23 mouse cellular contexts compared by ENCODE assay signal in genomic region chr6:127742290-127742689, GRCm38 (mm10). TPM values are rescaled to one million over a fixed set of nuclear protein-coding genes. Genes with fewer than 3 reads are reported as not detected.
"Had no signal": no experiment of that assay in that cellular context is flagged by ENCODE, and none has a peak within 500 bp of the region (broad histone marks: within the 10 kb centered on the region; RNA-seq: fewer than 3 reads in every experiment).

No protein-coding gene starts in this region.

- H3K27me3 ChIP-seq: intestine, embryonic 15.5 days; kidney, embryonic 15.5 days; limb, embryonic 15.5 days; neural tube, embryonic 12.5 days; neural tube, embryonic 15.5 days had no signal

- ATAC-seq: intestine, embryonic 15.5 days; liver, postnatal 0 days; lung, postnatal 0 days had no signal

- H3K36me3 ChIP-seq: intestine, embryonic 15.5 days; kidney, embryonic 15.5 days; limb, embryonic 12.5 days; limb, embryonic 15.5 days; neural tube, embryonic 12.5 days; neural tube, embryonic 15.5 days had no signal

- H3K9me3 ChIP-seq: intestine, embryonic 15.5 days; kidney, embryonic 15.5 days; limb, embryonic 12.5 days; limb, embryonic 15.5 days; neural tube, embryonic 12.5 days; neural tube, embryonic 15.5 days had no signal

- H3K27ac ChIP-seq: intestine, embryonic 15.5 days; kidney, embryonic 15.5 days; limb, embryonic 12.5 days; limb, embryonic 15.5 days; liver, embryonic 14.5 days; macrophage; neural tube, embryonic 12.5 days; neural tube, embryonic 15.5 days had no signal

- DNase-seq: kidney, adult 11 months; kidney, adult 8-10 months; kidney, postnatal 10 days; kidney, postnatal 36 days; layer of hippocampus, adult 9-11 months; left cerebral cortex, postnatal 4 days; liver, postnatal 0 days; lung, embryonic 14.5 days; thymus, adult 2 months; thymus, postnatal 14 days; thymus, postnatal 4 days had no signal

- H3K4me3 ChIP-seq: intestine, embryonic 15.5 days; kidney, embryonic 15.5 days; limb, embryonic 12.5 days; limb, embryonic 15.5 days; neural tube, embryonic 12.5 days; neural tube, embryonic 15.5 days had no signal

- H3K4me1 ChIP-seq: intestine, embryonic 15.5 days; kidney, embryonic 15.5 days; limb, embryonic 12.5 days; limb, embryonic 15.5 days had no signal

- H3K4me2 ChIP-seq: intestine, embryonic 15.5 days; kidney, embryonic 15.5 days; limb, embryonic 12.5 days; limb, embryonic 15.5 days; liver, embryonic 11.5 days; lung, embryonic 14.5 days; neural tube, embryonic 12.5 days; neural tube, embryonic 15.5 days had no signal

- H3K9ac ChIP-seq: intestine, embryonic 15.5 days; kidney, embryonic 15.5 days; limb, embryonic 12.5 days; limb, embryonic 15.5 days; liver, embryonic 14.5 days; liver, postnatal 0 days; lung, embryonic 14.5 days; neural tube, embryonic 12.5 days; neural tube, embryonic 15.5 days had no signal

RNA-seq across cellular contexts. Expression of gene Prmt8, which starts 27.0 kb away (rescaled TPM):
- polyA plus RNA-seq: liver, postnatal 0 days; lung, embryonic 14.5 days; macrophage; spleen, adult 2 months; stomach, embryonic 16.5 days; thymus, adult 2 months had no signal
